Mouse (Mus musculus) forebrain, embryonic 12.5 days (tissue): ENCODE data around the gene Cd40lg. TPM values are rescaled to one million over a fixed set of nuclear protein-coding genes. Genes with fewer than 3 reads are reported as not detected.

Experiments
- ATAC-seq: fragments of 200-750 bp; cut with Nextera tagmentation; 2 replicates; pipeline ENCODE4 v1.8.0; 2017; ENCODE audit warnings: moderate TSS enrichment; ENCODE audit not compliant: low FRiP score
- H3K27ac ChIP-seq: fragments of 300-500 bp; sonication (generic); 2 replicates; pipeline ENCODE4 v1.5.1; 2016; ENCODE audit warnings: mild to moderate bottlenecking
- H3K27me3 ChIP-seq: fragments of 300-500 bp; sonication (generic); 2 replicates; pipeline ENCODE4 v1.6.1; 2016; ENCODE audit warnings: mild to moderate bottlenecking
- H3K36me3 ChIP-seq: fragments of 300-500 bp; sonication (generic); replicated peaks from 2 replicates; pipeline ENCODE4 v1.6.1; 2016; ENCODE audit warnings: mild to moderate bottlenecking
- H3K4me1 ChIP-seq: fragments of 300-500 bp; sonication (generic); 2 replicates; pipeline ENCODE4 v1.6.1; 2016
- H3K4me2 ChIP-seq: fragments of 300-500 bp; sonication (generic); 2 replicates; pipeline ENCODE4 v1.6.1; 2016; ENCODE audit warnings: mild to moderate bottlenecking, moderate library complexity
- H3K4me3 ChIP-seq: fragments of 300-500 bp; sonication (generic); replicated peaks from 2 replicates; pipeline ENCODE4 v1.5.1; 2016; ENCODE audit warnings: mild to moderate bottlenecking
- H3K9ac ChIP-seq: fragments of 300-500 bp; sonication (generic); 2 replicates; pipeline ENCODE4 v1.6.1; 2016; ENCODE audit warnings: mild to moderate bottlenecking
- H3K9me3 ChIP-seq: fragments of 300-500 bp; sonication (generic); 2 replicates; pipeline ENCODE4 v1.6.1; 2016
- WGBS: fragments of 180-500 bp; shearing (Covaris S2); methylation state at CpG from one replicate; pipeline ENCODE4 v1.1.7; 2016; 5-methylcytosine and 5-hydroxymethylcytosine counted together
- polyA plus RNA-seq: library from polyadenylated mRNA; unstranded; fragments of >200 nt; fragmentation: Nextera tagmentation; extraction: Ambion mirVana; gene quantifications from 2 replicates; pipeline ENCODE4 v1.2.1, GENCODE M21; 2016

The Cd40lg gene
- polyA plus RNA-seq = not detected in 2 replicates

- Histone ChIP-seq H3K4me1 (no peaks in the 10 kb centered on the region), H3K4me2 (no peak within 1 kb of the TSS), H3K27me3 (no peaks in the 10 kb centered on the region), H3K9me3 (no peaks in the 10 kb centered on the region), H3K9ac (no peak within 1 kb of the TSS), H3K27ac (no peak within 1 kb of the TSS), H3K36me3 (no peaks in the 10 kb centered on the region), H3K4me3 (no peak within 1 kb of the TSS)
- WGBS = 89% methylated on average over 9 of the region's 9 CpGs
- no peak for ATAC-seq
Measured at GRCm38 (mm10) chrX:57211876-57212275, at the start of gene Cd40lg. TSS of gene Cd40lg (plus strand) at chrX:57212143.

- Histone ChIP-seq H3K4me3 (no peak overlapping the region), H3K9me3 (no peaks in the 10 kb centered on the region), H3K36me3 (no peaks in the 10 kb centered on the region), H3K27ac (no peak overlapping the region), H3K4me1 (no peaks in the 10 kb centered on the region), H3K27me3 (no peaks in the 10 kb centered on the region), H3K4me2 (no peak overlapping the region), H3K9ac (no peak overlapping the region)
- WGBS = 74% methylated on average over 1 of the region's 1 CpGs
- ATAC-seq = no peak
Measured at GRCm38 (mm10) chrX:57166549-57166948, 45.4 kb upstream of the Cd40lg start.

GRCm38 (mm10) chrX:57171269-57171668, 40.7 kb upstream of the Cd40lg start:
- ATAC-seq = no peak
- no peaks in the 10 kb centered on the region for H3K9me3 ChIP-seq
- no peaks in the 10 kb centered on the region for H3K36me3 ChIP-seq
- H3K27me3 ChIP-seq = no peaks in the 10 kb centered on the region
- H3K4me2 ChIP-seq = no peak overlapping the region
- no peak overlapping the region for H3K9ac ChIP-seq
- H3K4me3 ChIP-seq = no peak overlapping the region
- H3K27ac ChIP-seq = no peak overlapping the region
- no peaks in the 10 kb centered on the region for H3K4me1 ChIP-seq

DNA sequence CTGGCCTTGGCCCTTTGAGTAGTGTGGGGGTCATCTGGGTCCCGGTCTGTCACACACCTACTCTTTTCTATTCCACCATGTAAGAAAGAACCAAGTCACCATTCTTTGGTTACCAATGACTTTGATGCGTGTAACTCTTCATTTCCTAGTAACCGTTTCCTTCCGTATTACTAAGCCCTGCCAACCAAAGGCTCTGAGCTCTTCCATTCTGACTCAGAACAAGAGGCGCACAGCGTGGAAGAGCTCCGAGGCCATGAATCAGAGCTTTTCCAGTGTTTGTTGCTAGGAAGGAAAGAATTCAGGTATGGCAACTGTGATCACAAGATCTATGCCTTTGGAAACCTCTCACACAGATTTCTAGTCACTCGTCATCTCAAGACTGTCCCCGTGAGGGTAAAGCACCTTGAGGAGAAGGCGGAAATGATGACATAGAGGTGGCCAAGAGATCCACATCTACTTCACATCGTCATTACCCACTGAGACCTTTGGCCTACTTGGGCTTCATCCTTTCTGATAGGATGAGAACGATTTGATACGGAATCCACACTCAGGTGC, 34.6 kb upstream of the Cd40lg start:
- H3K4me1 ChIP-seq = no peaks in the 10 kb centered on the region
- ATAC-seq = no peak
- H3K27ac ChIP-seq = no peak overlapping the region
- no peak overlapping the region for H3K4me2 ChIP-seq
- H3K9ac ChIP-seq = no peak overlapping the region
- 93% methylated on average over 13 of the region's 13 CpGs for WGBS
- H3K4me3 ChIP-seq = no peak overlapping the region
- no peaks in the 10 kb centered on the region for H3K36me3 ChIP-seq
- no peaks in the 10 kb centered on the region for H3K9me3 ChIP-seq
- H3K27me3 ChIP-seq = no peaks in the 10 kb centered on the region

GRCm38 (mm10) chrX:57182470-57182869, 29.5 kb upstream of the Cd40lg start:
- Histone ChIP-seq H3K27ac (no peak overlapping the region), H3K9ac (no peak overlapping the region), H3K9me3 (no peaks in the 10 kb centered on the region), H3K4me2 (no peak overlapping the region), H3K4me3 (no peak overlapping the region), H3K36me3 (no peaks in the 10 kb centered on the region), H3K4me1 (no peaks in the 10 kb centered on the region), H3K27me3 (no peaks in the 10 kb centered on the region)
- ATAC-seq = no peak
- WGBS = 83% methylated on average over 2 of the region's 2 CpGs

GRCm38 (mm10) chrX:57183359-57183758, 28.6 kb upstream of the Cd40lg start:
- 85% methylated on average over 3 of the region's 3 CpGs for WGBS
- no peak overlapping the region for H3K4me3 ChIP-seq
- no peak for ATAC-seq

DNA sequence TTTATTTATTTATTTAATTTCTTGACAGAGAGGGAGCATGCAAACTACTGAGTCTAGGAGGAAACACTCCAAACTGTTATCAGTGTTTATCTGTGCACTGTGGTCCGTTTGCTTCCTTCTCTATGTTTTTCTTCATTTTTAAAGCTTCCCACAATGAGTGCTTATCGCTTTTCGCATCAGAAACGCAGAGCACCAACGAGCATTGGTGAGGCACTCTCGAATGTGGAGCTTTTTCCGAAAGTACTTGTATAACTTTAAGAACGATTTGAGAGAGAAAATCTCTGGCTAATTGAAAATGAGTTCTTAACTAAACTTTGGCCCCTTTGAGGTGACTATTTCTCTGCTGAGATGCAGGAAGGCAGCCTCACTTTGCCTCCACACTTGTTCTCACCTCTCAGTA, 24.6 kb upstream of the Cd40lg start:
- Histone ChIP-seq H3K4me1 (no peaks in the 10 kb centered on the region), H3K27ac (no peak overlapping the region), H3K4me3 (no peak overlapping the region), H3K9me3 (no peaks in the 10 kb centered on the region), H3K27me3 (no peaks in the 10 kb centered on the region), H3K9ac (no peak overlapping the region), H3K36me3 (no peaks in the 10 kb centered on the region), H3K4me2 (no peak overlapping the region)
- 80% methylated on average over 8 of the region's 8 CpGs for WGBS
- ATAC-seq = no peak

More at GRCm38 (mm10) chrX:57183359-57183758, 28.6 kb upstream of the Cd40lg start:
- Histone ChIP-seq H3K36me3 (no peaks in the 10 kb centered on the region), H3K4me1 (no peaks in the 10 kb centered on the region), H3K27me3 (no peaks in the 10 kb centered on the region), H3K9me3 (no peaks in the 10 kb centered on the region), H3K4me2 (no peak overlapping the region), H3K9ac (no peak overlapping the region), H3K27ac (no peak overlapping the region)

GRCm38 (mm10) chrX:57189335-57189734, 22.6 kb upstream of the Cd40lg start:
- Histone ChIP-seq H3K9ac (no peak overlapping the region), H3K4me1 (no peaks in the 10 kb centered on the region), H3K4me2 (no peak overlapping the region), H3K27me3 (no peaks in the 10 kb centered on the region), H3K27ac (no peak overlapping the region), H3K36me3 (no peaks in the 10 kb centered on the region), H3K4me3 (no peak overlapping the region), H3K9me3 (no peaks in the 10 kb centered on the region)
- ATAC-seq = no peak
- 76% methylated on average over 5 of the region's 5 CpGs for WGBS

DNA sequence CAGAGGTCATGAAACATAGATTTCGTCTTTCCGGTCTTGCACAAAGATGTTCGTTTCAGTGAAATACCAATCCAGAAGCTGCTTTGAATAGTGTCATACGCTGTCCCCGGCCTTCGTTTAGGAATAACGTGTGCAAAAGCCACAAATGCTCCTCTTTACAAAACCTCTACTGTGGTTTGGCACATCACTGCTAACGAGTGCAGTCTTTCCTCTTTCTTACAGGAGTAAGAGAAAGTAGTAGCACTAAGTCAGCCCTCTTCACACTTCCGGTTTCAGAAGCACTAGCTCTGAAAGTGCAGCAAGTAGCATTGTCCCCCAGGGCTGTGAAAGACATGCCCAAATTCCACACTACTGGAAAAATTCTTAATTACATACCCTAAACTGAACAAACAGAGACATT, 15.6 kb upstream of the Cd40lg start:
- ATAC-seq = no peak
- no peaks in the 10 kb centered on the region for H3K36me3 ChIP-seq

DNA sequence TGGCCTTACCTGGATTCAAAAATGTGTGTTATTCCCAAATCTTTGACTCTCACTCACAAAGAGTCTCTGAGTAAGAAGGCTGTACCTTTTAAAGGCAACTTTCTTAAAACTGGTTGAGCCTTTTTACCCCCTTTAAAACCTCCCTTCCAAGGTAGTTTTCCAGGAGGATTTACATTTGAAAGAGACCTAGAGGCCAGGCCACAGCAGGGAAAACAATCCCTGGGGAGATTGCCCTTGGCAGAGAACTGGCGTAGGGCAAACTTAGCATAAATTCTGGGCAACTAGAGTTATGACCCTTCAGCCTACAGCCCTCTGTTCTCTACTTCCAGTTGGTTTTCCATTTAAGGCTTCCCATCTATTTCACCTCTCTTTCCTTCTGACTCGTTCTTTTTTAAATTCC, 13.9 kb upstream of the Cd40lg start:
- H3K4me2 ChIP-seq = no peak overlapping the region
- no peaks in the 10 kb centered on the region for H3K36me3 ChIP-seq
- no peaks in the 10 kb centered on the region for H3K9me3 ChIP-seq
- no peak overlapping the region for H3K9ac ChIP-seq
- no peak overlapping the region for H3K27ac ChIP-seq
- ATAC-seq = no peak
- no peak overlapping the region for H3K4me3 ChIP-seq
- no peaks in the 10 kb centered on the region for H3K27me3 ChIP-seq
- WGBS = 57% methylated on average over 2 of the region's 2 CpGs
- no peaks in the 10 kb centered on the region for H3K4me1 ChIP-seq

More for the DNA sequence above, 15.6 kb upstream of the Cd40lg start:
- Histone ChIP-seq H3K27ac (no peak overlapping the region), H3K4me3 (no peak overlapping the region), H3K9ac (no peak overlapping the region), H3K4me2 (no peak overlapping the region), H3K9me3 (no peaks in the 10 kb centered on the region), H3K27me3 (no peaks in the 10 kb centered on the region), H3K4me1 (no peaks in the 10 kb centered on the region)
- WGBS = 83% methylated on average over 9 of the region's 9 CpGs

DNA sequence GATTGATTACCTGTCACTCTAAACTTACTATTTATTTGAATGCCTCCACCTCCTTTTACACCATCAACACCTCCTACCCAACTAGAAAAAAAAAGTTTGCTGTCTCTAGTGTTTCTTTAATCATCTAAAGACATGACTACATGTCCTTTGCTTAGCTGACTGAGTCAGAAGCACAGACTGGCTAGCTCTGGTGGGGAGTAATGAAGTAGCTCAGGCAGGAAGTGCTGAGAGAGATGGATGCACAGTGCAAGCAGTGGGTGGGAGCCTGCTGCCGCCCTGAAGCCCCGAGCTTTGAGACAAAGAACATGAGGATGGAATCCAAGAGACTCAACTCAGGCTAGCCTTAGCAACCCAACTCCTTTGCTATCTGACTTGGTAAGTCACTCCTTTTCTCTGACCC, 11.5 kb upstream of the Cd40lg start:
- no peak overlapping the region for H3K9ac ChIP-seq
- no peaks in the 10 kb centered on the region for H3K9me3 ChIP-seq
- H3K4me3 ChIP-seq = no peak overlapping the region
- H3K4me1 ChIP-seq = no peaks in the 10 kb centered on the region
- 87% methylated on average over 2 of the region's 2 CpGs for WGBS
- H3K27ac ChIP-seq = no peak overlapping the region
- H3K4me2 ChIP-seq = no peak overlapping the region
- H3K27me3 ChIP-seq = no peaks in the 10 kb centered on the region
- no peak for ATAC-seq
- no peaks in the 10 kb centered on the region for H3K36me3 ChIP-seq

- H3K4me3 ChIP-seq = no peak overlapping the region
- no peak overlapping the region for H3K4me2 ChIP-seq
- no peak for ATAC-seq
- 78% methylated on average over 1 of the region's 1 CpGs for WGBS
- no peak overlapping the region for H3K9ac ChIP-seq
- H3K36me3 ChIP-seq = no peaks in the 10 kb centered on the region
- H3K27me3 ChIP-seq = no peaks in the 10 kb centered on the region
- H3K27ac ChIP-seq = no peak overlapping the region
- H3K4me1 ChIP-seq = no peaks in the 10 kb centered on the region
- no peaks in the 10 kb centered on the region for H3K9me3 ChIP-seq
Measured at GRCm38 (mm10) chrX:57210591-57210990, 1.4 kb upstream of the Cd40lg start.

GRCm38 (mm10) chrX:57212862-57213261, 919 bp downstream of the Cd40lg start:
- H3K4me3 ChIP-seq = no peak overlapping the region
- H3K4me1 ChIP-seq = no peaks in the 10 kb centered on the region
- H3K4me2 ChIP-seq = no peak overlapping the region
- H3K36me3 ChIP-seq = no peaks in the 10 kb centered on the region
- 92% methylated on average over 3 of the region's 3 CpGs for WGBS
- ATAC-seq = no peak
- H3K9me3 ChIP-seq = no peaks in the 10 kb centered on the region
- H3K27ac ChIP-seq = no peak overlapping the region
- no peaks in the 10 kb centered on the region for H3K27me3 ChIP-seq
- no peak overlapping the region for H3K9ac ChIP-seq
